Mouse (Mus musculus) bone marrow, adult 2 months (tissue): ENCODE data around the gene Kifc1. TPM values are rescaled to one million over a fixed set of nuclear protein-coding genes. Genes with fewer than 3 reads are reported as not detected.
"Not testable (repeated sequence)": the region's sequence is repeated elsewhere in the genome, so short reads cannot be mapped to it uniquely, and the experiment has no call there.

ENCODE experiments used
- H3K27ac ChIP-seq: fragments of 200-500 bp; 2 replicates; pipeline ENCODE4 v1.5.1; 2012; ENCODE audit warnings: low read depth, mild to moderate bottlenecking, control low read depth, inconsistent platforms, low read length; ENCODE audit not compliant: control insufficient read depth, poor library complexity, insufficient read depth
- H3K4me1 ChIP-seq: fragments of 200-500 bp; 2 replicates; pipeline ENCODE4 v1.6.1; 2011; ENCODE audit warnings: low read length; ENCODE audit not compliant: control insufficient read depth, insufficient read depth
- H3K4me3 ChIP-seq: fragments of 200-500 bp; replicated peaks from 2 replicates; pipeline ENCODE3; 2011; ENCODE audit warnings: mild to moderate bottlenecking, low read depth, low read length, control low read depth; ENCODE audit not compliant: control insufficient read depth
- CTCF ChIP-seq: fragments of 200-500 bp; IDR thresholded peaks from 2 replicates; pipeline ENCODE4 v1.5.1; 2011; ENCODE audit warnings: low read length, control low read depth; ENCODE audit not compliant: control insufficient read depth, insufficient read depth
- POLR2A ChIP-seq: fragments of 200-500 bp; IDR thresholded peaks from 2 replicates; pipeline ENCODE4 v1.6.1; 2011; ENCODE audit warnings: low read depth, mild to moderate bottlenecking, control low read depth, low read length, borderline replicate concordance; ENCODE audit not compliant: control insufficient read depth
- WGBS: fragments of 180-500 bp; shearing (Covaris S2); methylation state at CpG from one replicate; pipeline ENCODE4 v1.1.7; 2018; 5-methylcytosine and 5-hydroxymethylcytosine counted together
- polyA plus RNA-seq: library from polyadenylated mRNA; stranded (reverse); fragments of >200 nt; gene quantifications from 2 replicates; pipeline ENCODE4 v1.2.4, GENCODE M21; 2011; ENCODE audit warnings: low replicate concordance; ENCODE audit not compliant: missing spikeins, insufficient read depth, insufficient read length

Kifc1 gene
- polyA plus RNA-seq, 1 experiment, result 477 TPM

GRCm38 (mm10) chr17:33909077-33909868, 18.8 kb upstream of the Kifc1 start, which contains the start of gene Daxx:
TSS of gene Daxx (plus strand) at chr17:33909414.
- H3K27ac ChIP-seq, result peak within 1 kb of the TSS; percentile 91
- TF ChIP-seq POLR2A (peak; percentile 32; the same call in 1 of the 2 replicates), CTCF (no peak)
- WGBS, result under 1% methylated on average over 68 of the region's 68 CpGs
- no peaks in the 10 kb centered on the region; the same call in 1 of the 2 replicates for H3K4me1 ChIP-seq
- peak within 1 kb of the TSS; percentile 79 for H3K4me3 ChIP-seq

- peak; percentile 16; the same call in 1 of the 2 replicates for TF ChIP-seq POLR2A
- TF ChIP-seq CTCF, result no peak
- no peaks in the 10 kb centered on the region; the same call in 1 of the 2 replicates for H3K4me1 ChIP-seq
- peak overlapping the region; percentile 91 for H3K27ac ChIP-seq
- under 1% methylated on average over 44 of the region's 44 CpGs for WGBS
- H3K4me3 ChIP-seq, result peak overlapping the region; percentile 79
Measured at GRCm38 (mm10) chr17:33908331-33909076, 18.0 kb upstream of the Kifc1 start.

DNA sequence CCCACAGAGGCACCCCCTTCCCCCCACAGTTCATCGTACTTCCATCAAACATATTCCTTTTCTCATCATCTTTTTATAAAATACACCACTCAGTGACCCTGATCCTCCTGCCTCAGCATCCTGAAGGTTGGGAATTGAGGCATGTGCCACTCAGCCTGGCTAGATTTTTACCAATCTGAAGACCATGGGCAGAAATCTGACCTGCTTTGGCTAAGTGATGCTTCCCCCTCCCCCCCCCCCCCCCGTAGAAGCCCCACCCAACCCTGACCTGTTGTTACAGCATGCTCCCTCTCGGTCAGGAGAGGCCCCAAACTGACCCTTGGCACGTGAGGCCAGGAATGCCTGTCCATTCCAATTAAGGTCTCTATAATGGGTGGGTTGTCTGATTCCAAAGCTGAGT, 14.4 kb upstream of the Kifc1 start, which contains the start of gene Platr17:
TSS of gene Platr17 (plus strand) at position 301 of the 400 bp plus-strand sequence.
- H3K4me3 ChIP-seq, H3K4me1 ChIP-seq, H3K27ac ChIP-seq: not testable (repeated sequence)
- WGBS, result 56% methylated on average over 4 of the region's 4 CpGs

GRCm38 (mm10) chr17:33903911-33904651, 13.6 kb upstream of the Kifc1 start:
- not testable (repeated sequence) for H3K27ac ChIP-seq, H3K4me1 ChIP-seq, H3K4me3 ChIP-seq
- WGBS, result 68% methylated on average over 6 of the region's 6 CpGs

GRCm38 (mm10) chr17:33902491-33902890, 12.0 kb upstream of the Kifc1 start:
- Histone ChIP-seq H3K27ac (no peak overlapping the region), H3K4me1 (peaks cover 6% of the 10 kb centered on the region), H3K4me3 (no peak overlapping the region)
- 12% methylated on average over 7 of the region's 7 CpGs for WGBS
- TF ChIP-seq CTCF (no peak), POLR2A (no peak)

DNA sequence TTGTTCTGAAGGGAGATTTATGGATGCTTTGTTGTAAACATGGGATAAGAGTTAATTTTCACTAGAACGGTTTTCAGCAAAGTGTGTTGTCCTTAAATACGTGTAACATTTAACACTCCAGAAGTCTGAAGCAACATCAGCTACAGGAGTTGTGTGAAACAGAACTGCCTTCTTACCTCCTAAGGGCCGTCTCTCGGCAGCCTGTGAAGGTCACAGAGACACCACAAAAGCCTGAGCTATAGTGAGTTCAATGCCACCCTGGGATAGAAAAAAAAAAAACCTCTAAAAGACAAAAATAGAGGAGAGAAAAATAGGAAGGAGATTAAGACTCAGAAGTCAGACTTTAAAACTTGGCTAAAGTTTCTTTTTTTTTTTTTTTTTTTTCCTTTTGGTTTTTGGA, 11.6 kb upstream of the Kifc1 start:
- WGBS, result 53% methylated on average over 4 of the region's 4 CpGs
- H3K4me1 ChIP-seq, result peaks cover 6% of the 10 kb centered on the region
- TF ChIP-seq CTCF (no peak), POLR2A (no peak)
- H3K4me3 ChIP-seq, result no peak overlapping the region
- no peak overlapping the region for H3K27ac ChIP-seq

GRCm38 (mm10) chr17:33901653-33902052, 11.2 kb upstream of the Kifc1 start:
- no peak overlapping the region for H3K4me3 ChIP-seq
- H3K4me1 ChIP-seq, result peaks cover 6% of the 10 kb centered on the region
- no peak overlapping the region for H3K27ac ChIP-seq
- no peak for TF ChIP-seq POLR2A
- TF ChIP-seq CTCF, result no peak
- 80% methylated on average over 4 of the region's 4 CpGs for WGBS

GRCm38 (mm10) chr17:33900989-33901314, 10.5 kb upstream of the Kifc1 start:
- Histone ChIP-seq H3K4me1 (peaks cover 6% of the 10 kb centered on the region), H3K27ac (no peak overlapping the region), H3K4me3 (no peak overlapping the region)
- TF ChIP-seq POLR2A (no peak), CTCF (no peak)
- WGBS, result 73% methylated on average over 4 of the region's 4 CpGs
